Mouse (Mus musculus) B cell, adult 67 days (primary cell): ENCODE results near the gene Tlcd1. TPM values are rescaled to one million over a fixed set of nuclear protein-coding genes. Genes with fewer than 3 reads are reported as not detected.

Experiments
- total RNA-seq, 2 experiments: library from RNA; stranded (reverse); gene quantifications; 4 replicates each; pipeline ENCODE4 v1.2.4; 2023

Gene Tlcd1
- 1 to 10 TPM; 1.9 to 3.2 TPM for total RNA-seq

DNA sequence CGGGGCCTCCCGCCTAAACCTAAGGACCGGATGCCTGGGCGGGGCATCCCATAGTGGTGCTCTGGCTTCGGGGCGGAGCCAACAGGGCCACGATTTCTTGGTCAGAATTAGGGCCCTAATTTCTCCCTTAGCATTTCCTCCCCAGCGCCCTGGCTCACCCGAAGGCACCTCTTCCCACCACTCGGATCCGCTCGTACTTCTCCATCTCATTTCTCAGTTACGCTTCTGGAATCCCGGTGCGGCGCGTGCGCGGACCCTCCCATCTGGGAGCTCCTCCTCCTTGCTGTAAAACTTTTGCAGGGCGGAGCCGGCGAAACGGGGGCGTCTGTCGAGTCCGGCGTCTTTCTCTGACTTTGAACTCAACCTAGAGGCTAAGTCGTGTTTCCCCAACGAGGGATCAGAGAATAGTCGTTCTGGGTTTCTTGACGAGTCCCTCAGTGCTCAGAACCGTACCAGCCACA lies at the start of gene Tlcd1, which contains the start of gene Nek8:
TSS of gene Tlcd1 (plus strand) at position 310 of the 461 bp plus-strand sequence.
TSS of gene Nek8 (minus strand) at position 274 of the 461 bp plus-strand sequence.

DNA sequence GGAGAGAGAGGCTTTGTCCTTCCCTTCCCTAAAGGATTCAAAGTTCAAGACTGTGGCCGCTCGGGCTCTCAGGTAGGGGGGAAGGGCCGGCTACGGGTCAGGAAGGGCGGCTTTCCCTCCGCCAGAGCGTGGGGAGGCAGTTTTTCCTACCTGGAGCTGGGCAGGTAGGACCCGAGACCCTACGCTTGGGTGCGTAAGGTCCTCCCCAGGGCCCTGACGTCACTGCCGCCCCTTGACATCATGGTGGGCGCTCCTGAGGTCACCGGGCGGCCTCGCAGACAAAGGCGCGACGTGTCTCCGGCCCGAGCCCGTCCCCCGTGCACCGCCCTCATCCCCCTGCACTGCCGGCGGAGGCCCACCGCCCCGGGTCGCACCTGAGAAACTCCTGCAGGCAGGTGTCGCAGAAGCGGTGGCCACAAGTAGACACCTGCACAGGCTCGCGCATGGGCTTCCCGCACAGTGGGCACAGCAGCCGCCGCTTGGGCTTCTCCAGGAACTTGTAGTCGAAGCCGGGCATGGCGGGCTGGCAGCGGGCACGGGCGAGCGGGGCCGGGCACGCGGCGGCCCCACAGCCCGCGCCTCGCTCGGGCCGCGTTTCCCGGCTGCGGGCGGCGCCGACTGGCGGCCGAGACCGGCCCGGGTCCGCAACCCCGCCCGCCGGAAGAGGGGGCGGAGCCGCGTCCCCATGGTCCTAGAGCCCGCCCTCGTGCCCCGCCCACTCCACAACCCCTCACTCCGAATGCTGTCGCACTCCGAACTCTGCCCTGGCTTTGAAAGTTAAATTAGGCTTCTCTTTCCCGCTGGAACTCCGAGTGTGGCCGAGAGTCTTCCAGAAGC lies 11.4 kb upstream of the Tlcd1 start, which contains the start of gene Traf4:
TSS of gene Traf4 (minus strand) at position 666 of the 837 bp plus-strand sequence.

DNA sequence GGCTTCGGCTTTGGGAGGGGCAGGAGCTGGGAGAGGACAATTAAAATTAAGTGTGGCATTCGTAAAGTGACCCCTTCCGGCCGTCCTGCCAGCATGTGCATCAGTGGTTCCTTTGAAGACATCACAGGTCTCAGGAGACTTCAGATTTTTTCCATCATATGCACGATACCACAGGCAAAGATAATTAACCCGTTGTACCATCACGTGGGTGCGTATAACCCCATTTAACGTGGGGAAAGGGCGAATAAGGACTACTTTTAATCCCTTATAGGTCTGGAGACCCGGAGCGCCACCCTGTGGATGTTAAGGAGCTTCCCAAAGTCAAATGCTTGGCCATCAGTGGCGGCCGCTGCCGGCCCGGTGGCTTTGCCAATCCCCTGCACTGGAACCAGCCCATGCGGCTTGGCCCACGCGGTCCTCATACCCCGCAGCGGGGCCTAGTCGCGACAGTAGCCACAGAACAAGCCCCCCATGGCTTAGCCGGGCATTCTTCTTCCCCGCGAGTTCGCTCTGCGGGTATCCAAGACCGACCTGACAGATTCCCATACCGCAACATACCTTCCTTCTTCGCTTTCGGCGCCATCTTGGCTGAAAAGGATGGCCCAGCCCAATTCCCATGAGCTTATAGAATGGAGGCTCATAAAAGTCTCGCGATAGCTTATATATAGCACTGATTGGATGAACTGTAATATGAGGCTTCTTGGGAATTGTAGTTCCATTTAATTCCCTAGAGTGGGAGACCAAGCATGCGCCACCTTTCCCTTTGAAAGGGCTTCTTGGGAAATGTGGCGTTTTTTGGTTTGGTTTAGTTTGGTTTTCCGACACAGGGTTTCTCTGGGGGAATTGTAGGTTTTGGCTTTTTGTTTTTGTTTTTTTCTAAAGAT lies 6.7 kb downstream of the Tlcd1 start, which contains the start of gene Rpl23a:
TSS of gene Rpl23a (minus strand) at position 624 of the 884 bp plus-strand sequence.

DNA sequence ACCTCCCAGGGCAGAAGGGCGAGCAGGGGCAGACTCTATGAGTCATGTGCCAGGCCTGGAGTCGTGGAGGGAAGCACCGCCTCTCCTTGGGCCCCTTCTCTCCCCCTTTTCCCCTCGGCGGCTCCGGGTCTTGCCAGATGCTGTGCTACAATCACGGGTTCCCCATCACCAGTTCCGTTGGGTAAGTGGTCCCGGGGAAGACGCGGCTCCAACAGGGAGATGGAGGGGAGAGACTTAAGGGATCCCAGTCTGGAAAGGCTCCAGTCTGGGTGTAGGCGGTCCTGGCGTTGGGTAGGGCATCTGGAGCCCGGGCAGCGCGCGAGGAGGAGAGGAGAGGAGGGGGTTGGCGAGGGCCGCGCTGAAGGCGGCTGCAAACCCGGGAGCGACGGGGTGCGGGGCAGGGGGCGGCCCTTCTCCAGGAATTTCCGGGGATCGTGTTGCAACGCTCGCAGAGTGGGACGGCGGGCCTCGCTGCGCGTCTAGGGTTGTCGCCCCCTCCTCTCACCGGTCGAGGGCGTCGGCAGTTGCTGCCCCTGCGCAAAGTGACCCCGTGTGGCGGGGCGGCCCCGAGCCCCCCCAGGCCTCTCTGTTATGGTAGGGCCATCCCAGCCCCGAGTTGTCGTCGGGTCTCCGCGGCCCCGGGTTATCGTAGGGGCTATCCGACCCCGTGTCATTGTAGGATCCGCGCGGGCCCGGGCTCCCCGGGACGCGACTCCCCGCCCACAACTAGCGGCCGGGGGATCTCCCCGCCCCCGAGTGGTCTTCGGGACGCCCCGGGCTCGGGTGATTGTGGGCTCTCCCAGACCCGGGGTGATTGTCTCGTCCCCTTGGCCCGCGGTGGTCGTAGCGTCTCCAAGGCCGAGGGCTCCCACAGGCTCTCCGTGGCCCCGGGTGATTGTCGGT lies 12.1 kb downstream of the Tlcd1 start, which contains the start of gene Rab34:
TSS of gene Rab34 (plus strand) at position 100 of the 903 bp plus-strand sequence.

DNA sequence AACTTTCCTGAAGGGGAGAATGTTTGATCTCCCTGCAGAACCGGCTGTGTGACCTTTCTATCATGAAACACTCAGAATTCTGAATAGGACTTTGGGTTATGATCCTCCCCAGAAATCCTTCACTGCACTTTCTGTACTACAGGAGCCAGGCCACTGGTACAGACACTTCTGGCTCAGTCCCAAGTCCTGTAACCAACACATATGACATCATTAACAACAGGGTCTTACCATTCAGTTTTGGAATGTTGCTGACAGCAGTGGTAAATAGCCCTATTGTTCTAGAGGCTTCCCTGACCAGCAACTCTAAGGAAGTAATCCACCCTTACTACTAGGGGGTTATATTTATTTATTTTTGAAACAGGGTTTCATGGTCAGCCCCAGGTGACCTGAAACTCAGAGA lies 16.6 kb downstream of the Tlcd1 start, which contains the start of gene Proca1:
TSS of gene Proca1 (plus strand) at position 280 of the 400 bp plus-strand sequence.

Other genes starting within 250 kb of the Tlcd1 start
- not detected for gene Sez6, start 245.9 kb upstream of the Tlcd1 start, total RNA-seq
- gene Phf12, start 194.0 kb upstream of the Tlcd1 start, total RNA-seq = 100 to 1,000 TPM; 152 to 154 TPM
- 1 to 10 TPM in 1 of 2 experiments, under 1 TPM in 1; 0.62 to 1.1 TPM for gene Dhrs13, start 144.4 kb upstream of the Tlcd1 start, total RNA-seq
- gene Flot2, start 138.8 kb upstream of the Tlcd1 start, total RNA-seq = 10 to 100 TPM; 13.1 to 17.6 TPM
- gene Eral1, start 96.3 kb upstream of the Tlcd1 start, total RNA-seq = 10 to 100 TPM; 25.1 to 36.1 TPM
- gene Fam222b, start 82.1 kb upstream of the Tlcd1 start, total RNA-seq = 10 to 100 TPM; 17.8 to 18.0 TPM
- 10 to 100 TPM; 50.9 to 57.5 TPM for gene Traf4, start 11.1 kb upstream of the Tlcd1 start, total RNA-seq
- gene Nek8, start within 50 bp of the Tlcd1 start, total RNA-seq = 10 to 100 TPM; 18.8 to 31.9 TPM
- 1,000 to 10,000 TPM; 2,438 to 2,493 TPM for gene Rpl23a, start 6.9 kb downstream of the Tlcd1 start, total RNA-seq
- not detected for gene Rab34, start 11.7 kb downstream of the Tlcd1 start, total RNA-seq
- gene Proca1, start 16.7 kb downstream of the Tlcd1 start, total RNA-seq = not detected
- 10 to 100 TPM; 61.6 to 62.6 TPM for gene Sdf2, start 69.0 kb downstream of the Tlcd1 start, total RNA-seq
- 10 to 100 TPM; 71.7 to 73.7 TPM for gene Supt6, start 69.3 kb downstream of the Tlcd1 start, total RNA-seq
- gene 2610507B11Rik, start 85.0 kb downstream of the Tlcd1 start, total RNA-seq = 100 to 1,000 TPM; 133 to 141 TPM
- gene BC030499, start 114.1 kb downstream of the Tlcd1 start, total RNA-seq = 1 to 10 TPM; 2.7 to 4.4 TPM
- gene Spag5, start 124.8 kb downstream of the Tlcd1 start, total RNA-seq = 1 to 10 TPM; 2.3 to 3.7 TPM
- 10 to 100 TPM; 45.7 to 48.3 TPM for gene Aldoc, start 146.3 kb downstream of the Tlcd1 start, total RNA-seq
- gene Pigs, start 151.7 kb downstream of the Tlcd1 start, total RNA-seq = 10 to 100 TPM; 58.7 to 61.3 TPM
- 10 to 100 TPM; 58.2 to 68.7 TPM for gene Unc119, start 166.8 kb downstream of the Tlcd1 start, total RNA-seq
- gene Foxn1, start 209.8 kb downstream of the Tlcd1 start, total RNA-seq = not detected
- gene Slc13a2, start 245.5 kb downstream of the Tlcd1 start, total RNA-seq = not detected